Mouse (Mus musculus) cerebellum, adult 2 months (tissue): ENCODE data around the gene Mllt3. TPM values are rescaled to one million over a fixed set of nuclear protein-coding genes. Genes with fewer than 3 reads are reported as not detected.

ENCODE experiments used
- DNase-seq, 2 experiments: peaks; one replicate each; pipeline ENCODE4 v3.0.0; 2021
- H3K27ac ChIP-seq: fragments of 200-500 bp; 2 replicates; pipeline ENCODE4 v1.5.1; 2012; ENCODE audit warnings: low read length, control low read depth, inconsistent platforms; ENCODE audit not compliant: insufficient read depth
- H3K27me3 ChIP-seq: fragments of 200-500 bp; 2 replicates; pipeline ENCODE4 v1.6.1; 2012; ENCODE audit warnings: inconsistent platforms, mild to moderate bottlenecking, low read length, moderate library complexity; ENCODE audit not compliant: control insufficient read depth, insufficient read depth
- H3K4me1 ChIP-seq: fragments of 200-500 bp; 2 replicates; pipeline ENCODE4 v1.6.1; 2011; ENCODE audit warnings: low read length; ENCODE audit not compliant: control insufficient read depth, insufficient read depth
- H3K4me3 ChIP-seq: fragments of 200-500 bp; replicated peaks from 2 replicates; pipeline ENCODE3; 2011; ENCODE audit warnings: mild to moderate bottlenecking, low read depth, low read length, control low read depth; ENCODE audit not compliant: insufficient read depth
- CTCF ChIP-seq: fragments of 200-500 bp; IDR thresholded peaks from 2 replicates; pipeline ENCODE4 v1.5.1; 2011; ENCODE audit warnings: low read depth, mild to moderate bottlenecking, control low read depth, low read length, moderate library complexity, borderline replicate concordance; ENCODE audit not compliant: insufficient read depth
- POLR2A ChIP-seq: fragments of 200-500 bp; IDR thresholded peaks from 2 replicates; pipeline ENCODE4 v1.6.1; 2011; ENCODE audit warnings: low read length, control low read depth, borderline replicate concordance; ENCODE audit not compliant: insufficient read depth
- WGBS: fragments of 180-500 bp; shearing (Covaris S2); methylation state at CpG from one replicate; pipeline ENCODE4 v1.1.7; 2018; 5-methylcytosine and 5-hydroxymethylcytosine counted together
- polyA plus RNA-seq: library from polyadenylated mRNA; depleted of rRNA; stranded (reverse); fragments of >200 nt; gene quantifications from 2 replicates; pipeline ENCODE4 v1.2.3, GENCODE M21; 2012

Gene Mllt3
- polyA plus RNA-seq, 1 experiment = 25.8 TPM

DNA sequence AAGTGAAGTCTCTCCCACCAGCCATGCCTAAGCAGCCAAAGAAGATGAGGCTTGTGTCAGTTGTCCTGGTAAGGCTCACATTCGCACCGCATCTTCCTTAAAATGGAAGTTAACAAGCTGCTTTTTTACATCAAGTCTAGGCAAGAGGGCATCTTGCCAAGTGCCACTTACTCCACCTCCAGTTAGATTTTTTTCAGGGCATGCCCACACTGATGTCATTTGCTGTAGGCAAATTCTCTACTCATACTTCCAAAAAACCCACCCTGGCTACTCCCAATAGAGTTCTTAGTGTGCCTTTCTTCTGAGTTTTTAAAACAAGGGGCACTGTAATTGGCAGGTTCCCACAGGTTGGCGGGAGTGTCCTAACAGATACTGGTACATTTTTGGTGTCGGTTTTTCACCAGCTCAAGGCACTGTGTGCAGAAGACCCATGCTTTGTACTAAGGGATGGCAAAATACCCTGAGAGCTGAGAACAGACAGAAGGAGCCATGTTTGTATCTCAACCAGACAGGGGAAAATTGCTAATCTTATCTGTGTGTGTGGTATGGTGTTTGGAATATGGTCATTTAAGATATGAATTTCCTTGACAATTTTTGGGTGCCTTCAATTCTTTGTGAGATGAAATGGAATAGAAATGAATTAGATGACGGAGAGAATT, 282.2 kb downstream of the Mllt3 start:
- DNase-seq = no peak
- WGBS = 91% methylated on average over 5 of the region's 5 CpGs
- H3K27me3 ChIP-seq = no peaks in the 10 kb centered on the region
- TF ChIP-seq POLR2A (no peak), CTCF (no peak)
- H3K4me3 ChIP-seq = no peak overlapping the region
- H3K4me1 ChIP-seq = no peaks in the 10 kb centered on the region
- H3K27ac ChIP-seq = no peak overlapping the region

DNA sequence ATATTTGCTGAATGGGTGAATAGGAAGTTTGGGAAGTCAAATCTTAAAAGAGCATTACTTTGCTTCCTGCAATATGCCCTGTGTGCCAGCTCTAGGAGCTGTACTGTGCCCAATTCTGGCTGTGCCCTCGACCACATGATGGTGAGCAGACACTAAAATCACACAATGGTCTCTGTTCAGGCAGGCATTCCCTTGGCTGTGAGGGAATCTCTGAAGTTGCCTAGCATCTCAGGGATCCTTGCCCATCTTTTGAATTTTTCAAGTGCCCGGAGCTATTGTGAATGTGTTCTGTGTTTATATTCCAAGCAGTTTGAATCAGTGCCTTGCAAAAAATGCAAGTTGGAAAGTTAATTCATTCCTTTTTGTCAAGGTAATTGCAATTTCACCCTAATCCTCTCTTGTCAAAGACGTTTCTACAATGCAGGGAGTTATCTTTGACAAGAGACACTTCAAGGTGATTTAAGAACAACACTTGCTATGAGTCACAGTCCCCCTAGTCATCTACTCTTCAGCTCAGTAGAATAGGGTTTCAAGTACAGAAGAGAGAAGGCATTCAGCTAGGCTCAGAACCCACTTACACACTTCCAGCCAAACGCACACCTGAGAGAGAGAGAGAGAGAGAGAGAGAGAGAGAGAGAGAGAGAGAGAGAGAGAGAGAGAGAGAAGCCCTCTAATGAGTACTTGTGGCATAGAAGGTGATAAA, 283.5 kb downstream of the Mllt3 start:
- TF ChIP-seq POLR2A = no peak
- no peak for TF ChIP-seq CTCF
- no peaks in the 10 kb centered on the region for H3K27me3 ChIP-seq
- 31% methylated on average over 4 of the region's 4 CpGs for WGBS
- no peak overlapping the region for H3K4me3 ChIP-seq
- no peak overlapping the region for H3K27ac ChIP-seq
- DNase-seq = peak in 1 of 2 experiments; percentile 21
- H3K4me1 ChIP-seq = no peaks in the 10 kb centered on the region

DNA sequence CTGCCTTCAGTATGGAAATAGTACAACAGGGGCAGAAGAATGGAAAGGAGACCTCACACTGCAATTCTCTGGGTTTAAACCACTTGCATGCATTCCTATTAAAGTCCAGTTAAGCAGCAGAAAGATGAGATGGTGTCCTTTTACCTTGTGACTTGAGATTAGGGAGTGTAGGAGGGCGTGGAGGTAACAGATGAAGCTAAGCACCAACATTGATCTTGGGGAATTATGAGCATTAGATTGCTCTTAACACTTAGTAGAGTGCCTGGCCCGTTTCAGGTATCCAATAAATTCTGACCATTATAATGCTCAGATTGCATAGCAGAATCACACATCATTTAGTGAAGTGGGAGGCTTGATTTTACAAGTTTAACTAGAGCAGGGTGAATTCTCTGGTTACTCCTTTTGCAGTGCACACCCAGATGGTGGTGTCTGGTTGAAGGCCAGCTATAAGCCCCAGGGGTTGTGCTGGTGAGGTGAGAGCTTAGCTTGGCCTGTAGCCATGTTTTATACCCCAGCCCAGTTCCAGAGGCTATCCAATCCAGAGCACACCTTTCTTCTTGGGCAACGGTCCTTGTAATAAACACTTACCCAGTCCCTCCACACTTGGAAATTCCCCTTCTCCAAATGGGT, 288.0 kb downstream of the Mllt3 start:
- Histone ChIP-seq H3K27ac (no peak overlapping the region), H3K4me1 (no peaks in the 10 kb centered on the region), H3K4me3 (no peak overlapping the region), H3K27me3 (no peaks in the 10 kb centered on the region)
- no peak for DNase-seq
- WGBS = 86% methylated on average over 3 of the region's 3 CpGs
- TF ChIP-seq CTCF (no peak), POLR2A (no peak)

DNA sequence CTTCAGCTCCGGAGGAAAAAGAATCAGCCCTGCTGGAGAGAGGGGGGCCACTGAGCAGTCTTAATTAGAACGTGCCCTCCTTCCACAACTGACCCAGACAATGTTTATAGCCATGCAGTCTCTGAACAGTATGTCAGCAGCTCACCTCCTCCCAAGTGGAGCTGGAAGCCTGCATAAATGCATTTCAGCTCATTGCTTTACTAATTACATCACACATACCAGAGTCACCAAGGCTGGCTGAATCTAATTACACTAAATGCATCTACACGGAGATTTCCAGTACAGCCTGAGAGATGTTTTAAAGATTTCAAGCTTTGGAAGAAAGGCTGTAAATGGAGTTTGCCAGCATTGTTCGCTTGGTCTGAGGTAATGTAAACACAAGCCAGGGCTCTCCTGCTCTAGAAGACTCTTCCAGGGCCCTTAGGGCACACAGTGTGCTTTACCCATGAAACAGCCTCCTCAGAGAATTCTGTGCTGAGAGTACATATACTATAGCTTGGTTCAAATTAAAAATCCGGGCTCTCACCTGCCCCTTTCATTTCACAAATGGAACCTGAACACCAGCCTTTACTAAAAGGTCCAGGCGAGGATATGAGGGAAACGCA, 293.5 kb downstream of the Mllt3 start:
- Histone ChIP-seq H3K27ac (no peak overlapping the region), H3K4me3 (no peak overlapping the region), H3K27me3 (no peaks in the 10 kb centered on the region), H3K4me1 (no peaks in the 10 kb centered on the region)
- no peak for TF ChIP-seq CTCF
- no peak for TF ChIP-seq POLR2A
- 61% methylated on average over 7 of the region's 7 CpGs for WGBS
- no peak for DNase-seq

DNA sequence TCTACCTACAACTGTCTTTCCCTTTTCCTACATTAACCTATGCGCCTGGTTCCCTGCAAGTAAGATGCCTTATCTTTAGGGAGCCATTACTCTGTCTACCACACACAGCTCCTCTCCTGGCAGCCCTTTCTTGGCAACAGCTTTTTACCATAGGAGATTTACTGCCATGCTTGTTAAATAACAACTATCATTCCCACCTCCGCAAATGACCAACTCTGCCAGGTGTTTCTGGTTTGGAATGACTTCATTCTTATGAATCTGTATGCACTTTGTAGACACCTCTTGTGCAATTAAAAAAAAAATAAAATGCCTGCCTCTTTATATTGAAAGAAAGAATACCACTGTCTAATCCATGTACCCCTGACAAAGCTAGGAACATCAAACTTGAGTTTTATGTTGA, 294.1 kb downstream of the Mllt3 start:
- Histone ChIP-seq H3K4me3 (no peak overlapping the region), H3K4me1 (no peaks in the 10 kb centered on the region), H3K27me3 (no peaks in the 10 kb centered on the region), H3K27ac (no peak overlapping the region)
- no peak for TF ChIP-seq CTCF
- TF ChIP-seq POLR2A = no peak
- 85% methylated on average over 2 of the region's 2 CpGs for WGBS
- DNase-seq = no peak

DNA sequence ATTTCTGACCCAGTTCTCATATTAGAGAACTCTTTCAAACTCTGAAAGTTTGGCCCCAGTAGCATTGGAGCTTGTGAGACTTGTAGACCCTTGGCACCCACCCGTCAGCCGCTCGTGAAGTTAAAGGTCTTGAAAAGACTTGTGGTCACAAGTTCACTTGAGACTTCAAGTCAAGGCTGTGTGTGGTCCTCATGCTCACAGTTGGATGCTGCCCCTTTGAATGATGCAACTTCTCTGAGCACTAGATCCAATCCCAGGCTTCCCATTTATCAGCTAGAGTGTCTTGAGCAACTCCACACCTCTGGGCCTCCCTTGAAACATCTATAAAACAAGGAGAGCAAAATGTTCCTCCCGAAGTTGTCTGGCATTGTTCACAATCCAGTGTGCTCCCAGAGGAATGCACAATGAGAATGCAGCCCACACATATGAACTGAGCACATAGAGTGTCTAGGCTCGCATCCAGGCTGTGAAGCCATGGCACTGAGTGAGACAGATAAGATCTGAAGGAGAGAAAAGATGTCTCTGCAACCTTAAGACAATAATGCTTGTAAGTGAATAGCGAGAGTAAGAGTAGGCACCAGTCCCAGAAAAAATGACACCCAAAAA, 295.9 kb downstream of the Mllt3 start:
- 74% methylated on average over 6 of the region's 6 CpGs for whole genome bisulfite sequencing
- no peak for TF ChIP-seq POLR2A
- no peak for TF ChIP-seq CTCF
- DNase-seq = no peak
- Histone ChIP-seq H3K27me3 (no peaks in the 10 kb centered on the region), H3K4me1 (no peaks in the 10 kb centered on the region), H3K4me3 (no peak overlapping the region), H3K27ac (no peak overlapping the region)

DNA sequence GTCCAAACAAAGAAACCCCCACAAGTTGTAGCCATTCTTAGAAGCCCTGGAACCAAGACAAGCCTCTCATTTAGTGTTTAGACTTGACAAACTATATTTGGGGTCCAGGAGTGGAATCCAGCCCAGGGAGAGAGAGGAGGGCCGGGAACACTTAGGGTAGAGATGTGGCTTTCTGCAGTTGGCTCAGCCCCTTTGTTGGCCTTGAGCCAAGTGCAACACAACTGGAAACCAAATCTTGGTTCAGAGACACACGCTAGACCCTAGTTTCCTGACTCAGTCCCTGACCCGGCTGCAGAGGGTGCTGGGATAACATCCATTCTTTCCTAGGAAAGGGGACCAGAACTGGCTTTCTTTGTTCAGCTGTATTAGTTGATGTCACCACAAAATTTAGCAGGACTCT, 296.4 kb downstream of the Mllt3 start:
- DNase-seq = no peak
- Histone ChIP-seq H3K27me3 (no peaks in the 10 kb centered on the region), H3K27ac (no peak overlapping the region), H3K4me3 (no peak overlapping the region), H3K4me1 (no peaks in the 10 kb centered on the region)
- no peak for TF ChIP-seq CTCF
- TF ChIP-seq POLR2A = no peak
- WGBS = 48% methylated on average over 3 of the region's 3 CpGs
